Mouse (Mus musculus) urinary bladder, postnatal 25 days (tissue): ENCODE results near the gene Rnaseh2b.

ENCODE experiments used
- DNase-seq: peaks from one replicate; pipeline ENCODE4 v3.0.0; 2022; ENCODE audit warnings: low spot score

The Rnaseh2b gene

DNA sequence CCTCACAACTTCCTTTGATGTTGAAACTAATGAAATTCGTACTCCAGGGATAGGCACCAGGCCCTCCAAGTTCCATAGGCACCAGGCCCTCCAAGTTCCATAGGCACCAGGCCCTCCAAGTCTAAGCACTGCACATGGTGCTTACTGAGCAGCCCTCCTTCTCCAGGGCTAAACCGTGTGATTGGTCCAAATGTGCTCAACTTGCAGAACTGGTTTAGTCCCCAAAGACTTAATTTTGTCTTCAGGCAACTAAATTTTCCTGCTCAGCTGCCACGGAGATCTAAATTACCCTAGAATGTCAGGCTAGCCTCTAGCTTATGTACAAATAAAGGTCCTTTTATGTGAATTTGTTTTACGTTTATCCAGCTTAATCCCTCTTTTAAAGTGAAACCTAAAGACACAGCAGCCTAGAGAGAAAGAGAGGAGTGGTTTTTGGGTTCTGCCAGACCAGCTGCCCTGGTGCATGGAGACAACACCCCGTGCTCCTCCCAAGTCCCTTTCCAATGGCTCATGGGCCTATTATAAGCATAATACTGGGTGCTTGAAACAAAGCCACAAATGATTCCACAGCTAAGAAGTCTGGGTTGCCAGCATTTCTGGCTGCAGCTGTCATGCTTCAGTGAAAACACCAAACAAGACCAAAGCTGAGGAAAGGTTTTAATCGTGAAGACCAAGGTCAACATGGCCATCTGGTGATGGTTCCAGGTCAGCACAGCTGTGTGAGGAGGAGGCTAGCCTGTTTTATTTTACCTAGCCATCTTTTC lies 30.4 kb downstream of the Rnaseh2b start:
- no peak for DNase-seq

DNA sequence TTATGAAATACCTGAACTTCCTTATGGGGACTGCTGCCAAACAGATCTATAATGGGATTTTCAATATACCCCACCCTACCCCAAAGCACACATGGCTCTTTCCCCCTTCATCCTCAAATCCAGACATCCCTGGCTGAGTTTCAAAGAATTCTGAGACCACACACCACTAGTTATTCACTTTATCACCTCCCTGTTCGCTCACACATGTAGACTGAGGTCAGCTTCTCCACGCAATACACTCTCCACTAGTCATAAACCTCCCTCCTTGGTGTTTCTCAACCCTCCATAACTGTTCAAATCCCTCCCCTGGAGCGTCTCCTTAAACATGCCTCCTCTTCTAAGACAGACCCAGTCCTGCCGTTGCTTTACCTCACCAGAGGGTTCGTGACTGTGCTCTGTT lies 31.1 kb downstream of the Rnaseh2b start:
- DNase-seq = no peak

DNA sequence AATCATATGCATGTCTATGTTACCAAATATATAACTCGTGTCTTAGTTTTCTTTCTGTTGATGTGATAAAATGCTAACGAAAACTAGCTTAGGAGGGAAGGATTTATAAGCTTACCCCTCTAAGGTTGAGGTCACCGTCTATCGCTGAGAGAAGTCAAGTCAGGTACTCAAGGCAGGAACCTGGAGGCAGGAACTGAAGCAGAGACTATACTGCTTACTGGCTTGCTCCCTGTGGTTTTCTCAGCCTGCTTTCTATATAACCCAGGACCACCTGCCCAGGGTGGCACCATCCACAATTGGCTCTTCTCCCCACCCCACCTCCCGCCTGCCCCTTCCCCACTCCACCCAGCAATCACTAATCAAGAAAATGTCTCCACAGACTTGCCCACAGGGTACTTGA lies 32.6 kb downstream of the Rnaseh2b start:
- no peak for DNase-seq

DNA sequence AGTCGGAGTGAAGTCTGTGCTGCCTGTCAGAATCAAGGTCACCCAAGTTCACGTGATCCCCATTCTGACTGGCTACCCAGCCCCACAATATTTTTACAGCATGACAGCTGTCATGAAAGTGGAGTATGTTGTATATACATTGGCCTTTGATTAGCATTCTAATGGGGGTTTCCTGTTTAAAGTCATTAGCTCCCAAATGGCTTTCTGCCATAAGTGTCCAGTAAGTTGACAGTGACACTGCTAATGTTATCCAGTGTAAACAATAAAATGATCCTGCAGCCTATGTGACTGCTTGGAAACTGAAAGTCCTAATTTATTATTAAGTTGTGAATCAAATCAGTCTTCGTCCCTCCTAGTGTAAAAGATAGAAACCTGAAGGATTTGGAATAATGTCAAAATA lies 33.6 kb downstream of the Rnaseh2b start:
- DNase-seq = no peak

DNA sequence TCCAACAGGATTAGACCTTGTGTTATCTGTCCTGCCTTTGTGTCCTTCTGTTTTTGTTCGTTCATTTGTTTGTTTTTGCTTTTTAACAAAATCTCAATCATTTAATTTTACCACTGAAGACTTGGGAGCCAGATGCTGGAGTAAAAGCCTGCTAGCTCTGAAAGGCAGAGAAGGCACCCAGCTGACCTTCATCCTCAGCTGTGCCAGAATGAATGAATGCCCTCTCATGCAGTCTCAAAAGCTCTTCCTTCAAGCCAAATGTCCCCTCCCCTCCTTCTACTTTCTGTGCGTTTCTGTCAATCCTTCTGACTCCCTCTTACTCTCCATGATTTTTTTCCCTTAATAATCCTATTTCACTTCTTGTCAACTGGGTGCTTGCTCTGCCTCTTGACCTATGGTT lies 34.8 kb downstream of the Rnaseh2b start:
- DNase-seq = no peak

DNA sequence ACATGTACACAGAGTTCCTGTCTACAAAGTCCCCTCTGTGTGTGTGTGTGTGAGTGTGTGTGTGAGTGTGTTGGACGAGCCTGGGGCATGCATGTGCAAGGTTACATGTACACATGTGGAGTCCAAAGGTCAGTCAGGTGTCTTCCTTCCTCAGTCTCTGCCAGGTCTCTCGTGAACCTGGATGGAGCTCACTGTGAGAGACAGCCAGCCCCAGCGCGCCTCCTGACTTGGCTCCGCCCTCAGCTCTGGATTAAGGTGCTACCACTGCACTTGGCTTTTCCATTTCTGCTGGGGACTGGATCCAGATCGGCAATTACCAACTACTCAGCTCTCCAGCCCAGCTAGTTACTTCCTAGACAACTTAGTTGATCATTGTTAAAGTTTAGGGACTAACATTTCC lies 36.2 kb downstream of the Rnaseh2b start:
- no peak for DNase-seq

DNA sequence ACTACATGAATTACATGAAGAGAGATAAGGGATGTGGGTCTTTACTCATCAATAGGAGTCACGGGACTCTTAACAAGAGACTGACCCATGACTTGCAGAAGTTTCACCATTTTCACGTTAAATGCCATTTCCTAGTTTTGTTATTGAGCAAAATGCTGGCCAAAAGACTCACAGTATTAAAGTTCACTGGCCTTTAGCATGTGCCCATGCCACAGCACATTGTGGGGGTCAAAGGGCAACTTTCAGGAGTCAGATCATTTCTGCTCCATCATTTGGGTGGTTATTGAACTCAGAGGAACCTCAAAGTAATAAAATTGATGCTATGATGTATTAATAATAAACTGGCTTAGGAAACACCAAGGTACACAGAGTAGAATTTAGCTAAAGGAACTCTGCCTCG lies 37.2 kb downstream of the Rnaseh2b start:
- no peak for DNase-seq

DNA sequence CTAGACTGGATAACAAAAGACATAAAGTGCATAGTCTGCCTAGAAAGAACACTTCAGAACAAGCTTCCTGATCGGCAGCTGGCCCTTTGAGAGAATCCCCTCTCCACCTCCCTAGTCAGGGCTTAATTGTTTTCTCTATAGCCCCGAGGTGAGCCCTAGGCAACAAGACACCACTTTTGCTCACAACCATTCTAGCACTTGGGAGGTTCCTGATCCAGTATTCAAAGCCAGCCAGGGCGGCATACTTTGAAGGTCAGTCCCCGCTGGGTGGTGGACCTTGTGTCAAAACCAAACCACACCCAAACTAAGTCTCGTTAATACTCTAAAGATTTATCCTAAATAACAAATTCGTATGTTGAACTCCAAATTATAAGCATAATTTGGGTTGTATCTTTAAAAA lies 39.1 kb downstream of the Rnaseh2b start:
- no peak for DNase-seq

DNA sequence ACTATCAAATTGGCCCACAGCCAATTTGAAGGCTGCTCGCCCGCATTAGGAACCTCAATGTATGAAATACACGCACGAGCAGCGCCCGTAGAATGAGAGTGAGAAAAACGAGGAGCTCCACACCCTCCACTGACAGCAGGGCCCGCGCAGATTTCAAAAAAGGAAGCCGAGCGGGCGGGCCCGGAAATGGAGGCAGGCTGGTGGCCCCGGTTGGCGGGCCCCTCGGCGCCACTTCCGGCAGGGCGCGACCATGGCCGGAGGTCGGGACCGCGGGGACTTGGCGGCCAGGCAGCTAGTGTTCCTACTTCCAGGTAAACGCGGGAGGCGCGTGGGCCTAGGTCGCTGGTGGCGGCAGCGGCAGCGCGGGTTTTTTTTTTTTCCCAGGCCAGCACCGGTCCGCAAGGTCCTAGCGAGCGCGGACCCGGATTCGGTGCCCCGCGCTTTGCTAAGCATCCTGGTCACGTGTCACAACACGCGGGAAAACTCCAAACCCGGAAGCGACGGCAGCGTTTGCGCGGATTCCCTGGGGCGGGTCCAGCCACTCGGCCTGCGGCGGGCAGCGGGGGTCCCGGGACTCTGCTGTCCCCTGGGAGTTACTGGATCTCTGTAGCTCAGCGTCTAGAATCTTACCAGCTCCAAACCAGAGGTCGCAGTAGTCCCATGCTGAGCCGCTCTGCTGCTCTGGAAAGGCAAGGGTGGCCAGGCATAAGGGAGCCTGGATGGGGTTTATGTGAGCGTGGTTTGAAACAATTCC lies 39.7 kb downstream of the Rnaseh2b start:
- DNase-seq = peak; percentile 85

DNA sequence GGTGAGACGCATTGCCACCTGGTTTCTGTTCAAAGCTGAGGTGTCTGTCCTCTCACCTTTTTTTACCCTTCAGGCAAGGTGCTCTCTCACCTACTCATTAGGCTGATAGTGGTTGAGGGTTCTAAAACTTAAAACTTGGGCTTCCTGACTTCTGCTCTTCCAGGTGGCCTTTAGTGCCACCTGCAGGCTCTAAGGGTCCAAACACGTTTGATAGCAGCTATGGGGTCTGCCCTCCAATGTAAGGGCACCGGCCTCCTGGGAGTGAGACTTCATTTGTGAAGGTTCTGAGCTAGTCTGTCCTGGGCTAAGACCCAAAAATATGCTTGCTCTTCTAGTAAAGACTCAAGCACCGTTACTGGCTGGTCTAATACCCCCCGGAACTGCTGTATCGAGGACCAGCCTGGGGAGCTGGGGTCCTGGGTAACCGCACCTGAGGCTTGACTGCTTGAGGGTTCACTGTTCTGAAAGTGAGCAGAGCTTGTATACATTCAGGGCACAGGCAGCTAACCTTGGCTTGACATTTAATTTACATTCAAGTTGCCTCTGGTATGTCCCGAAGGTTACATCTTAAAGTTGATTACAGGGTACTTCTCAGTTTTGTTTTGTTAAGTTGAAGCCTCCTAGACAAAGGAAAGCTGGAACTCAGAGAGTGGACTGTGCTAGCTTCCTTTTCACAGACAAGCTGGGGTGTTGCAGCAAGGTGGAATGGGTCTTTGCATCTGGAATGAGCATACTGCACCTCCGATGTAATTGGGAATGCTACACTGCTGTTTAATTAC lies 41.7 kb downstream of the Rnaseh2b start:
- DNase-seq = no peak

DNA sequence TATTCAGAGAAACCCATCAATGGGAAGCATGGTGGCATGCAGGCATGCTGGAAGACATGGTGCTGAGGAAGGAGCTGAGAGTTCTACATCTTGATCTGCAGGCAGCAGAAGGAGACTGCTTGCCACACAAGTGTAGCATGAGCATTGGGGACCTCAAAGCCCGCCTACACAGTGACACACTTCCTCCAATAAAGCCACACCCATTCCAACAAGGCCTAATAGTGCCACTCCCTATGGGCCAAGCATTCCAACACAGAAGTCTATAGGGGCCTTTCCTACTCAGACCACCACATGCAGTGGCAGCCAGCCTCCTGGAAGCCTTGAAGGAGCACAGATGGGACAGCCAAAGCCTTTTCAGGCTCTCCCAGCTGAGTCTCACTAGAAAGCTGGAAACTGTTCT lies 46.8 kb downstream of the Rnaseh2b start:
- DNase-seq = no peak

DNA sequence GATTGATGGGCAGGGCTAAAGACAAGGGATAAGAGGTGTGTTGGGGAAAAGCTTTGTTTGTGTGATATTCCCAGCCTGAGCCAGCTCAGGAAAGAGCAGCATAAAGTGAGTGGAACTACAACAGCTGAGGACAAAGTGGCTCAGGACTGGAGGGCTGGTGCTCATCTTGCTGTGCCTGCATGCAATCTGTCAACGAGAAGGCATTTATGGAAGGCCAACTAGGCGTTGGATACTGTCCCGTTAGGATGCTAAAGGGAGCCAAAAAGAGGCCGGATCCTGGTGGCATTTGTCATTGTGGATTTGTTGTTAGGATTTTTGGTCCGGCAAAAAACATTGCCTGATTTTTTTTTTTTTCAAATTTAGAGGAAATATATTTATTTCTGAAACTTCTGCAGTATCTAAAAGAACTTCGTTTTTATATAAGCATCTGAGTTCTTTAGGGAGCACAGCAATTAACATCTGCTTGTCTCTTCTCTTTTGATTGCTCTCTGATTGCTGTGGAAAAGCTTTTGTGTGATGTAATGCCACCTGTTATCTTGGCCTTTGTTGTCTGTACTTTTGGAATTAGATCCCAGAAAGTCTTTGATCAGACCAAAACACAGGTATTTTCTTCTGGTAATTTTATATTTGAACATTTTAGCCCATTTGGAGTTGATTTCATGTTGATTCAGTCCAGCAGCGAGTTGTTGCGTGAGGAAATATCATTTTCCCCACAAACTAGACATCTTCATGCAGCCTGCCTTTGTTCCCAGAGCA lies 49.7 kb downstream of the Rnaseh2b start:
- DNase-seq = no peak

DNA sequence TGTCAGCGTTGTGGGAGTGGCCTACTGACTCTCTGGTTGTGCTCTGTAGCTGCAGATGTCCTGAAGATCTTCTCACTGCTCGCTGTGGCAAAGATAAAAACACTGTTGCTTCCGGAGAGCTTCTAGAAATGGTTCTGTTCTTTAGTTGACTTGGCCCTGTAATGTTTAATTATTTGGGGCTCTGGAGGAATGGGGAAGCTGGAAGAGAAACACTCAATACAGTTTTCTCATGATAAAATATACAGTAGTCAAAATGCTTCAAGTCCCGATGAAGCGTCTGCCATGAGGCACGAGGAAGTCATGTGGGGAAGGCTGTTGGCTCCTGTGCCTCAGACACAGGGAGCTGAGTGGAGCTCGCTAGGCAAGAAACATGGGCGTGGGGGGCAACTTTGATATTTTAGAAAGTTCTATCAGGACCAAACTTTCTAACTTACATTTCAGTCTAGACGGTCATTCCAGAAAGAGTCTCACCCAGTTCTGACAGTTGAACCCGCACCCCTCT lies 50.3 kb downstream of the Rnaseh2b start:
- DNase-seq = no peak

DNA sequence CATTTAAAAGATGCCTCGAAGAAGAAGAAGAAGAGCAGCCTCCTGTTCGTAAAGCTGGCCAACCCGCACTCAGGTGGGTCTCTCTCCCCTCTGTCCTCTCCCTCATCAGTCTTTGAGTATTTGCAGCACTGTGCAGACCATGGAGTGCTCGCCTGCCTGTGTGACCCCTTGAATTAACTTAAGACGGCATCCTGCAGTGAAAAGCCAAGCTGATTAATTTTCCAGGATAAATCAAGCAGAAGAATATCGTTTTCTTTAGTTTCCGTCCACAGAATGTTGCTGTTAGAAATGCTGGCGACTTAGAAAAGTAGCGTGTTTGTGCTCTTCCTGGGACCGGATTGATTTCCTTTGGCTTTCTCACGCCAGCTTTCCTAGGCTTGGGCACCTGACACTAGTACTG lies 54.2 kb downstream of the Rnaseh2b start:
- DNase-seq = no peak

DNA sequence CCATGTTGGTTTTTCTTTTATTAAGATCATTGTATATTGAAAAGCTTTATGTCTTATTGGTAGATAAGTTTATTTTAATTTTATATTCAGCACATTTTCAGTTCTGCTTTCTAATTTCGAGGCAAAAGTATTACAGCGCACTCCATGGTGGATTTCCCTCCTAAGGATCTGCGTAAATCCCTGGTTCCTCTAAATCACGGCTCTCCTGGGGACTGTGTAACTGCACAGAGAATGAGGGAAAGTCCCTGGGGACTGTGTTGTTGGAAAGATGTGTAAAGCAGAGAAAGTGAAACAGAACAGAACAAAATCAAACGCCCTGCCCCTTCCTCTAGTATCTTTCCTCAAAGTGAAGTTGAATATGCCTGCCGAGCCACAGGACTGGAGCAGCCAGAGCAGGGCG lies 54.7 kb downstream of the Rnaseh2b start:
- no peak for DNase-seq

DNA sequence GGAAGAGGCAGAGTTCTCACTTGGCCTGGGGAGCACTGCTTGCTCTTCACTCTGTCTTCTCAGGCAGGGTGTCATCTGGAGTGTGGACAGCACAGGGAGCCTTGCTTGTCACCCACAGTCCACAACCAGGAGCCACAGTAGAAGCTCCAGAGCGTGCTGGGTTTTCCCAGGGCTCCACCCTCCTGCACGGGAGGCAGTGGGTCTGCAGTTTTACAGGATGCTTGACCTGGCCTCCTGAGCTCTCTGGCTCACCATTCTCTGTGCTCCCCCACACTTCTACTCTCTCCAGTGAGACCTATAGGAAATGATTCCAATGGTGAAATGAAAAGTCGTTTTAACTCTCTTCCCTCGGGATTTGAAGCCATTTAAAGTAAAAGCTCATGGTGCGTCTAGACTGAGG lies 57.4 kb downstream of the Rnaseh2b start:
- no peak for DNase-seq

DNA sequence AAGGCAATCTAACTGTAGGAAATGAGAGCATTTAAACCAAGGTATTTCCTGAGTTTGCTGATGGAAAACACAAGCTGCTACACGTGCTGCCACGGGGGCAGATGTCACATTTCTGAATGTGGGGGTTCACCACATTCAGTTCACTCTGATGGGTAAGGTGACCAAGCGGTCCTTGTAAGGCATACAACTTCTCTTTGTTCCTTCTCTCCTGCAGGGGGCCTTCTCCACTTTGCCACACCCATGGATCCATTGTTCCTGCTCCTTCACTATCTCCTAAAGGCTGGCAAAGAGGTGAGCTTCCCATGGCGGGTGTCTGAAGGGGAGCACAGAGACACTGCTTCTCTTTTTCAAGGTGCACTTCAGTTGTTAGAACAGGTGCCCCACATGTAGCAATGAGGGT lies 57.8 kb downstream of the Rnaseh2b start:
- no peak for DNase-seq

DNA sequence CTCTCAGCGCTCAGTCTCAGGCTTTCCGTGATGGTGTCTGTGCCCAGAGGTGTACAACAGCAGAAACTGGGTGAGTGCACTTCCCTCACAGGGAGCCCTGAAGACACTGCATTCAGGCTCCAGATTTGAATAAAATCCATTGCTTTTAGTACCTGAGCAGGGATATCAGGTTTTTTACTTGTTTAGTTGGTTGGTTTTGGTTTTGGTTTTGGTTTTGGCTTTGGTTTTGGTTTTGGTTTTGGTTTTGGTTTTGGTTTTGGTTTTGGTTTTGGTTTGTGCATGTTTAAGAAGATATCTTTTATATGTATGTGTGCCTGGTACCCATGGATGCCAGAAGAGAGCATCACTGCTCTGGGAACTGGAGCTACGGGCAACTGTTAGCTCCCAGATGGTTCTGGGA lies 58.5 kb downstream of the Rnaseh2b start:
- no peak for DNase-seq

DNA sequence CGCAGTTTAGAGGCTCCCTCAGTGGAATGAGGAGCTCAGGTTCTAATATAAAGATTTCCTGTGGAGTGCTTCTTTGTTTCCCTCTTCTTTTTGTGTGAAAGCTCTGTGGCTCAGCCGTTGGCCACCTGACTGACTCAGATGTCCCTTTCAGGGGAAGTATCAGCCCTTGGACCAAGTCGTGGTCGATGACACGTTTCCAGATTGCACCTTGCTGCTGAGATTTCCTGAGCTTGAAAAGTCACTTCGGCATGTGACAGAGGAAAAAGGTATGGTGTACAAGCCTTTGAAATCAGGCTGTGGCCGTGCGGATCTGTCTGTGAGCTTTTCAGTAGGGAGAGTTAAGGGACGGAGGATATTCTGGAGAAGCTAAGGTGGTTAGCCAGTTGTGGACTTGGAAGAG lies 61.0 kb downstream of the Rnaseh2b start:
- DNase-seq = no peak

DNA sequence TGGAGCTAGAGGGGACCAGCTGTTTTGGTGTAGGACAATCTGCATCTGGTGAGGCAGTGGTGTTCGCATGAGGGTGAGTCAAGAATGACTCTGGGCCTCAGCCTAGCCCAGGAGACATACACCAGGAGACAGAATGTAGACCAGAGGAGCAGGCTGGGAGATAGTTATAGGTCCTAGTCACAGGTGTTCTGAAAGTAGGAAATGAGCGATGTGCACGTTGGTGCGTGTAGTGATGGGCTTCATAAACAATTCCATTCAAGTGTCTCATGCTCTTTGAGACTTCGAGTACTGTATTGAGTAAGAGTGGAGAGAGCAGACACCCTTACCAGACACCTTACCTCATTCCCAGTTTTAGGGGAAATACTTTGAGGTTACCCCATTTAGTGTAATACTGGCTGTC lies 61.4 kb downstream of the Rnaseh2b start:
- no peak for DNase-seq

DNA sequence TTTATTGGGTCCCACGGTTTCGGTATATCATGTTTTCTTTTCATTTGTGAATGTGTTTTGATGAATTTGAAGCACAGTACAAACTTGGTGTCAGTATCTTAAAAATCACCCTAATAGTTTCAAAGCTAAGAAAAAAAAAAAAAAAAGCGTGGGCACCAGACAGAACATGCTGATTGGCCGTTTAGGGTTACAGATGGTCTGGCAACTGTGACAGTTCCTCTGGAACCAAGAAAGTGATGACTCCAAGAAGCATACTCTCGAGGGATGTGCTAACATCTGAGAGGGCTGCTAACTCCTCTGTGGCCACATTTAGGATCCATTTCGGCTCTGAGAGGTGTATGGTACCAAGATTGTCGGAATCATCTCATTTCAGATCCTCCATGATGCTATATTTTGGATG lies 62.8 kb downstream of the Rnaseh2b start:
- no peak for DNase-seq
